Mouse (Mus musculus): Measurements from ENCODE around the gene Hmx1.

Hmx1 gene

GRCm38 (mm10) chr5:35425218-35425617 is 36.3 kb downstream of the Hmx1 start:
- H3K36me3 ChIP-seq (ENCODE audit: control insufficient read depth, insufficient read depth, low read length, poor library complexity, severe bottlenecking): no peaks in the 10 kb centered on the region
- DNase-seq (ENCODE audit: low read depth, low spot score): no peak
- no peaks in the 10 kb centered on the region for H3K27me3 ChIP-seq (ENCODE audit: control insufficient read depth, insufficient read depth, low read length, poor library complexity, severe bottlenecking)

DNA sequence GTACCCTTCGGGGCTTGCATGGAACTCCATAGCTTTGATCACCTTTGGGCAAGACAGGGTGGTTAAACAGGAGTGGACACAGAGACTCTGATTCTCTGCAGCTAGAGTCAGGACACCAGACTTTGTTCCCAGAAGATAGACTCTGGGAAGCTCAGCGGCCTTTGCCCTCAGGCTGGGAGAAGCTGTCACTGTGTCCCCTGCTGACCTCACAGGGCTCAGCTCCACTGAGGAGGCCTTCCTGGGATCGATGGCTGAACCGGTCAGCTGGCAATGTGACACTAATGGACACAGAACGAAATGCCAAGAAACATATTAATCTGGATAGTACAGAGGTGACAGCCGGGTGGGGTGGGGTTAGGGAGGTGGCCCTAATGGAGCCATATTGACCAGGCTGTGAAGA is 39.0 kb downstream of the Hmx1 start:
- H3K36me3 ChIP-seq (ENCODE audit: control insufficient read depth, insufficient read depth, low read length, poor library complexity, severe bottlenecking): no peaks in the 10 kb centered on the region
- no peak for DNase-seq (ENCODE audit: low read depth, low spot score)
- H3K27me3 ChIP-seq (ENCODE audit: control insufficient read depth, insufficient read depth, low read length, poor library complexity, severe bottlenecking): no peaks in the 10 kb centered on the region

GRCm38 (mm10) chr5:35428421-35428820 is 39.5 kb downstream of the Hmx1 start:
- no peak for DNase-seq (ENCODE audit: low read depth, low spot score)

DNA sequence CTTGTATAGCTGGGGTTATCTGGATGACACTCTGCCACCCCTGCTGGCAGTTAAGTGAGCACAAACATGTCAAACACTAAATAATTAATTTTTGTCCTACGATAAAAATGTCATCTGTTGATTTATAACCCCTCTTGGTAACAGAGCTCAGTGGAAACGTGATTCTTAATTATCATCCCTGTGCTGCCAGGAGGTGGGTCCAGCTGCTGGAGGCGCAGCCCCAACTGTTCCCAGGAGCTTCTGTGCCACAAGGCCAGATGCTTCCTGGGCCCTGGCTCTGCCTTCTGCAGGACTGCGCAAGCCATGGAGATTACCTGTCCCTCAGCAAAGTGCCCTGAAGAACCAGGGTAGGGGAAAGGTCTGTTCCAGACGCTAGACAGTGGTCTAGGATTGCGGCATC is 43.2 kb downstream of the Hmx1 start:
- no peak for DNase-seq (ENCODE audit: low read depth, low spot score)
- H3K36me3 ChIP-seq (ENCODE audit: control insufficient read depth, insufficient read depth, low read length, poor library complexity, severe bottlenecking): no peaks in the 10 kb centered on the region
- H3K27me3 ChIP-seq (ENCODE audit: control insufficient read depth, insufficient read depth, low read length, poor library complexity, severe bottlenecking): no peaks in the 10 kb centered on the region

More at GRCm38 (mm10) chr5:35428421-35428820, 39.5 kb downstream of the Hmx1 start:
- no peaks in the 10 kb centered on the region for H3K27me3 ChIP-seq (ENCODE audit: control insufficient read depth, insufficient read depth, low read length, poor library complexity, severe bottlenecking)
- no peaks in the 10 kb centered on the region for H3K36me3 ChIP-seq (ENCODE audit: control insufficient read depth, insufficient read depth, low read length, poor library complexity, severe bottlenecking)

GRCm38 (mm10) chr5:35434038-35434437 is 45.1 kb downstream of the Hmx1 start:
- no peaks in the 10 kb centered on the region for H3K36me3 ChIP-seq (ENCODE audit: control insufficient read depth, insufficient read depth, low read length, poor library complexity, severe bottlenecking)
- H3K27me3 ChIP-seq (ENCODE audit: control insufficient read depth, insufficient read depth, low read length, poor library complexity, severe bottlenecking): no peaks in the 10 kb centered on the region
- DNase-seq (ENCODE audit: low read depth, low spot score): no peak

GRCm38 (mm10) chr5:35434703-35435102 is 45.8 kb downstream of the Hmx1 start:
- Histone ChIP-seq H3K27me3 (ENCODE audit: control insufficient read depth, insufficient read depth, low read length, poor library complexity, severe bottlenecking) (no peaks in the 10 kb centered on the region), H3K36me3 (ENCODE audit: control insufficient read depth, insufficient read depth, low read length, poor library complexity, severe bottlenecking) (no peaks in the 10 kb centered on the region)
- no peak for DNase-seq (ENCODE audit: low read depth, low spot score)

DNA sequence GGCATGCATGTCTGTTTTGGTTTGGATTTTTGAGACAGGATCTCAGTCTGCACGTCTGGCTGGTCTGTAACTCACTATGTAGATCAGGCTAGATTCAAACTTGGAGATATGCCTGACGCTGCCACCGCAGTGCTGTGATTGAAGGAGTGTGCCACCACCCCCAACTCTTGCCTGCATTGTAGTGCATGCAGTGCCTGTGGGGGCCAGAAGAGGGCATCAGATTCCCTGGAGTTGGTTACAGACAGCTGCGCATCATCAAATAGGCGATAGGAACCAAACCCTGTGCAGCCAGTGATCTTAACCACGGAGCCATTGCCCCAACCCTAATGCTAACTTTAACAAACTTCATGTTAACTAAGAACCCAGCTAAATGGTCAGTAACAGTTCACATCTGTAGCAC is 49.9 kb downstream of the Hmx1 start:
- Histone ChIP-seq H3K36me3 (ENCODE audit: control insufficient read depth, insufficient read depth, low read length, poor library complexity, severe bottlenecking) (no peaks in the 10 kb centered on the region), H3K27me3 (ENCODE audit: control insufficient read depth, insufficient read depth, low read length, poor library complexity, severe bottlenecking) (0 out of 2 replicates have a peak, but pooled peaks cover 2% of the 10 kb centered on the region)
- no peak for DNase-seq (ENCODE audit: low read depth, low spot score)

DNA sequence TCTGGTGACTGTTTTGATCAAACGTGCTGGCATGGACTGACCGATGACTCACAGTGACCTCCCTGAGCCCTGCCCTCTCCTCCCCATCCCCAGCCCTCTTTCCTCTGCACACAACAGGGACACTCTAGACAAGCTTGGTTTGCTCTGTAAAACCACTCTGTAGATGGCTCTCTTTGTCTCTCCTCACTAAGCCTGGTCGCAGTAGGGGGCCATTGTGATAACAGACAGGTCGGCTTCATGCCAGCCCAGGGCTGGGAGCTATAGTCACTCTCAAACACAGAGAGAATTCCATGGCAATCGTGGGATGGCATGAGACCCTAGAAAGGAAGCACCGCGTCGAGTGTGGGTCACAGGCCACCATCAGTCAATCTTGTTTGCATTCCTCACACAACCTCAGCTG is 51.6 kb downstream of the Hmx1 start:
- DNase-seq (ENCODE audit: low read depth, low spot score): no peak
- no peaks in the 10 kb centered on the region for H3K36me3 ChIP-seq (ENCODE audit: control insufficient read depth, insufficient read depth, low read length, poor library complexity, severe bottlenecking)
- 0 out of 2 replicates have a peak, but pooled peaks cover 2% of the 10 kb centered on the region for H3K27me3 ChIP-seq (ENCODE audit: control insufficient read depth, insufficient read depth, low read length, poor library complexity, severe bottlenecking)

GRCm38 (mm10) chr5:35441411-35441810 is 52.5 kb downstream of the Hmx1 start:
- no peak for DNase-seq (ENCODE audit: low read depth, low spot score)
- 0 out of 2 replicates have a peak, but pooled peaks cover 2% of the 10 kb centered on the region for H3K27me3 ChIP-seq (ENCODE audit: control insufficient read depth, insufficient read depth, low read length, poor library complexity, severe bottlenecking)
- no peaks in the 10 kb centered on the region for H3K36me3 ChIP-seq (ENCODE audit: control insufficient read depth, insufficient read depth, low read length, poor library complexity, severe bottlenecking)

DNA sequence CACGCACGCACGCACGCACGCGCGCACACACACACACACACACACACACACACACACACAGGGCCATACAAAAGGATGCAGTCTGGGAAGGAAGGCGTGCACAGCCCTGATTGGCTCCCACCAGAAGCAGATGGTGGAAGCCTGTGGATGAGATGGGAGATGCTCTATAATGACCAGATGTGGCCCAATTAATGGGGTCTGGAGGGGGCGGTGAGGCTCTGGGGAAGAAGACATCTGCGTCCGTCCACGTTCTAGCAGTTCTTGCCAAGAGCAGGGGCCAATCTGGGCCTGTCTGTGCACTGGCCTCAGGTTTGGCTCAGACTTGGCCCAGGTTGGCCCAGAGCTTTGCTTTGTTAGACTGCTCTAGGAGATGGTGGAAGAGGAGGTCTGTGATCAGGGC is 55.8 kb downstream of the Hmx1 start:
- Histone ChIP-seq H3K27me3 (ENCODE audit: control insufficient read depth, insufficient read depth, low read length, poor library complexity, severe bottlenecking) (0 out of 2 replicates have a peak, but pooled peaks cover 2% of the 10 kb centered on the region), H3K36me3 (ENCODE audit: control insufficient read depth, insufficient read depth, low read length, poor library complexity, severe bottlenecking) (no peaks in the 10 kb centered on the region)
- no peak for DNase-seq (ENCODE audit: low read depth, low spot score)

DNA sequence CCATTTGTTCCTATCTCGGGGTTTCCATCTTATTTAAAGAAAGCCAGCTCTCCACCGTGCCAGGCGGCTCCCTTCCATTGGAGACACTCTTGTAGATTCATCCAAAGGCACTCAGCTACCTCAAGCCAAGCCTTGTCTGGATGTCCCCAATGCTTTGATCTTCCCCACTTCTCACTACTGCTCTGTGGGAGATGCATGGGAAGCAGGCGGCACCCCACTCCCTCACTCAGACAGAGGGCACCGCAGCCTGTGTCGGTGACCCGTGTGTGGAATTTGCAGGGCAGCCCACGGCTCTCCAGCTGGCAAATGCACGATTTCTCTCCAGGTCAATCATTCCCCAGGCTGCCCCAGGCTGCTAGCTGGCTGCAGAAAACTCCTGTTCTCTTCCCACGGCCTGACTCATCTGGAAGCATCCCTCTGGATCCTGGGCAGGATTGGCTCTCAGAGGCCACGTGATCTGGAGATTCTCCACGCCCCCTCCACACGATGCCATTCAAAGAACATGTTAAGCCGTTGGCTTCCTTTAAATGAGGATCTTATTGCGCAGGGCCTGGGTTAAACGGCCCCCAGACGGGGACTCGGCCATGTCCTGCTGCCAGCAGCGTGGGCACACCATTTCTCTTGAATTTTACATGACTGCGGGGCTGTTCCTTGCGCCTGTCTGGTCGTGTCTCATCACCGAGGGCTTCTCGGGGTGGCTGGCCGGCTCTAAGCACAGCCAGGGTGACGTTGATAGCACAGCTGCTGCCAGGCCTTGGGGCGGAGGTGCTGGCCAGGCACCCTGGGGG is 58.9 kb downstream of the Hmx1 start:
- Histone ChIP-seq H3K36me3 (ENCODE audit: control insufficient read depth, insufficient read depth, low read length, poor library complexity, severe bottlenecking) (no peaks in the 10 kb centered on the region), H3K27me3 (ENCODE audit: control insufficient read depth, insufficient read depth, low read length, poor library complexity, severe bottlenecking) (no peaks in the 10 kb centered on the region)
- no peak for DNase-seq (ENCODE audit: low read depth, low spot score)
